Mouse (Mus musculus) right cerebral cortex, postnatal 14 days (tissue): Measurements from ENCODE around the gene A530084C06Rik.
A peak's percentile ranks its signal among the peaks of the same experiment; 100 is the strongest.

ENCODE experiments used
- DNase-seq: peaks from one replicate; pipeline ENCODE4 v3.0.0; 2022

The A530084C06Rik gene

GRCm38 (mm10) chr13:31558521-31559418 lies at the start of gene A530084C06Rik:
Gene A530084C06Rik (minus strand): TSS chr13:31559333.
- DNase-seq = peak; percentile 15

- DNase-seq = no peak
Measured at GRCm38 (mm10) chr13:31603964-31604363, 44.8 kb upstream of the A530084C06Rik start.

GRCm38 (mm10) chr13:31599576-31599975 lies 40.4 kb upstream of the A530084C06Rik start:
- no peak for DNase-seq

- DNase-seq = no peak
Measured at GRCm38 (mm10) chr13:31587341-31587740, 28.2 kb upstream of the A530084C06Rik start.

- no peak for DNase-seq
Measured at GRCm38 (mm10) chr13:31579866-31580265, 20.7 kb upstream of the A530084C06Rik start.

GRCm38 (mm10) chr13:31578389-31578788 lies 19.3 kb upstream of the A530084C06Rik start:
- no peak for DNase-seq

- no peak for DNase-seq
Measured at GRCm38 (mm10) chr13:31577576-31577975, 18.4 kb upstream of the A530084C06Rik start.

- DNase-seq = no peak
Measured at GRCm38 (mm10) chr13:31576696-31577095, 17.6 kb upstream of the A530084C06Rik start.

GRCm38 (mm10) chr13:31574627-31575026 lies 15.5 kb upstream of the A530084C06Rik start:
- DNase-seq = no peak

GRCm38 (mm10) chr13:31572806-31573508 lies 13.8 kb upstream of the A530084C06Rik start:
- no peak for DNase-seq

- DNase-seq = no peak
Measured at GRCm38 (mm10) chr13:31567617-31568294, 8.6 kb upstream of the A530084C06Rik start.

GRCm38 (mm10) chr13:31567099-31567498 lies 8.0 kb upstream of the A530084C06Rik start:
- DNase-seq = no peak

- DNase-seq = no peak
Measured at GRCm38 (mm10) chr13:31564394-31564793, 5.3 kb upstream of the A530084C06Rik start.

- DNase-seq = peak; percentile 29
Measured at GRCm38 (mm10) chr13:31559419-31560144, 449 bp upstream of the A530084C06Rik start.

- peak; percentile 15 for DNase-seq
Measured at GRCm38 (mm10) chr13:31557768-31558520, 1.2 kb downstream of the A530084C06Rik start.

- no peak for DNase-seq
Measured at GRCm38 (mm10) chr13:31556964-31557767, 2.0 kb downstream of the A530084C06Rik start.

- no peak for DNase-seq
Measured at GRCm38 (mm10) chr13:31555834-31556233, 3.3 kb downstream of the A530084C06Rik start, which contains the start of gene Foxq1. Gene Foxq1 (plus strand): TSS chr13:31556134.

- no peak for DNase-seq
Measured at GRCm38 (mm10) chr13:31547610-31548009, 11.5 kb downstream of the A530084C06Rik start.

- DNase-seq = no peak
Measured at GRCm38 (mm10) chr13:31547204-31547603, 11.9 kb downstream of the A530084C06Rik start.

GRCm38 (mm10) chr13:31546784-31547183 lies 12.3 kb downstream of the A530084C06Rik start:
- DNase-seq = no peak

- no peak for DNase-seq
Measured at GRCm38 (mm10) chr13:31543021-31543420, 16.1 kb downstream of the A530084C06Rik start.
